Mouse (Mus musculus) adrenal gland, postnatal 36 days (tissue): ENCODE results near the gene Ubiad1. TPM values are rescaled to one million over a fixed set of nuclear protein-coding genes. Genes with fewer than 3 reads are reported as not detected.

Experiments used
- DNase-seq, 2 experiments: peaks; one replicate each; pipeline ENCODE4 v3.0.0; 2021; ENCODE audit warnings: mixed read lengths in 1 of 2
- long read RNA-seq, 2 experiments: library from polyadenylated mRNA; stranded (forward); transcript quantifications; one replicate each; pipeline ENCODE4 v2.0.0; 2021; ENCODE audit warnings: borderline sequencing depth in 2 of 2
- total RNA-seq, 2 experiments: library from RNA; stranded (reverse); gene quantifications; 2 replicates each; pipeline ENCODE4 v1.2.3; 2021

Gene Ubiad1
- total RNA-seq: 10 to 100 TPM; 18.9 to 20.8 TPM
- long read RNA-seq, experiment 1, transcript Ubiad1-201 (2 exons, 2,992 nt): major isoform, 18 of 25 reads
- long read RNA-seq, experiment 1, partial matches to known transcripts: 0 of 25 reads
- long read RNA-seq, experiment 1, other reads (novel, unspliced or antisense): 7 of 25 reads
- long read RNA-seq, experiment 2, partial matches to known transcripts: 0 of 6 reads
- long read RNA-seq, experiment 2, other reads (novel, unspliced or antisense): 2 of 6 reads

GRCm38 (mm10) chr4:148444250-148444967, at the start of gene Ubiad1:
Ubiad1 (minus strand) TSS chr4:148444771.
- peak; percentile 94 to 96 for DNase-seq

GRCm38 (mm10) chr4:148491448-148491847, 46.9 kb upstream of the Ubiad1 start:
- peak in 1 of 2 experiments; percentile 31 for DNase-seq

GRCm38 (mm10) chr4:148490502-148490901, 45.9 kb upstream of the Ubiad1 start:
- peak; percentile 48 for DNase-seq

- no peak for DNase-seq
Observed at GRCm38 (mm10) chr4:148487841-148488240, 43.3 kb upstream of the Ubiad1 start.

- no peak for DNase-seq
Observed at GRCm38 (mm10) chr4:148484511-148484910, 39.9 kb upstream of the Ubiad1 start.

GRCm38 (mm10) chr4:148481557-148482168, 37.1 kb upstream of the Ubiad1 start:
- DNase-seq: no peak

- no peak for DNase-seq
Observed at GRCm38 (mm10) chr4:148480245-148480644, 35.7 kb upstream of the Ubiad1 start.

- DNase-seq: no peak
Observed at GRCm38 (mm10) chr4:148473496-148473895, 28.9 kb upstream of the Ubiad1 start.

- DNase-seq: no peak
Observed at GRCm38 (mm10) chr4:148472436-148473174, 28.0 kb upstream of the Ubiad1 start.

- DNase-seq: no peak
Observed at GRCm38 (mm10) chr4:148471363-148471806, 26.8 kb upstream of the Ubiad1 start.

GRCm38 (mm10) chr4:148469487-148470252, 25.1 kb upstream of the Ubiad1 start:
- no peak for DNase-seq

- DNase-seq: no peak
Observed at GRCm38 (mm10) chr4:148468396-148468795, 23.8 kb upstream of the Ubiad1 start.

- DNase-seq: peak; percentile 55 to 73
Observed at GRCm38 (mm10) chr4:148466511-148467079, 22.0 kb upstream of the Ubiad1 start.

- DNase-seq: no peak
Observed at GRCm38 (mm10) chr4:148464869-148465268, 20.3 kb upstream of the Ubiad1 start.

- DNase-seq: no peak
Observed at GRCm38 (mm10) chr4:148464301-148464700, 19.7 kb upstream of the Ubiad1 start.

- peak; percentile 28 to 43 for DNase-seq
Observed at GRCm38 (mm10) chr4:148463208-148463960, 18.8 kb upstream of the Ubiad1 start.

- DNase-seq: no peak
Observed at GRCm38 (mm10) chr4:148462717-148463116, 18.1 kb upstream of the Ubiad1 start.

- no peak for DNase-seq
Observed at GRCm38 (mm10) chr4:148461772-148462171, 17.2 kb upstream of the Ubiad1 start.

GRCm38 (mm10) chr4:148460656-148461284, 16.2 kb upstream of the Ubiad1 start:
- no peak for DNase-seq

GRCm38 (mm10) chr4:148455477-148456025, 11.0 kb upstream of the Ubiad1 start:
- DNase-seq: peak in 1 of 2 experiments; percentile 60
